Mouse (Mus musculus) cerebellum, adult 18-20 months (tissue): ENCODE results near the gene Pdia5.

Experiments
- DNase-seq, 2 experiments: peaks; one replicate each; pipeline ENCODE4 v3.0.0; 2021

Gene Pdia5

GRCm38 (mm10) chr16:35431608-35432007, 59.1 kb downstream of the Pdia5 start:
- DNase-seq: no peak

DNA sequence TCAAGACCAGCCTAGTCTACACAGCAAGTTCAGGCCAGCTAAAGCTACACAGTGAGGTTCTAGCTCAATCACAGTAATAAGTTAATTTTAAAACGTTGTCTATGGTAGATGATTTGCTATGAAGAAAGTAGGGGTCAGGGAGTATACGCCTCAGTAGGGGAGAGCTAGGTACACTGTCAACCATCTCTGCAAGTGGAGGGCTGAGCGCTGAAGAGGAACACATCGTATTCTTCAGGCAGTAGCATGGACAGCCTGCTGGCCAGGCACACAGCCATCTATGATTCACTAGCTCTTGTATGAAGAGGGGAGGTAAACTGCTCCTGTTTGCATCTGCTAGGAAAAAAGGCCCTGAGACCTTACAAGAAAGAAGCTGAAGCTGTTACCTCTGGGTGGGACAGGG, 65.7 kb downstream of the Pdia5 start:
- DNase-seq: no peak

- peak; percentile 20 to 23 for DNase-seq
These were observed 67.2 kb downstream of the Pdia5 start for GRCm38 (mm10) chr16:35423250-35424139.

- no peak for DNase-seq
These were observed 68.0 kb downstream of the Pdia5 start for GRCm38 (mm10) chr16:35422705-35423104.

DNA sequence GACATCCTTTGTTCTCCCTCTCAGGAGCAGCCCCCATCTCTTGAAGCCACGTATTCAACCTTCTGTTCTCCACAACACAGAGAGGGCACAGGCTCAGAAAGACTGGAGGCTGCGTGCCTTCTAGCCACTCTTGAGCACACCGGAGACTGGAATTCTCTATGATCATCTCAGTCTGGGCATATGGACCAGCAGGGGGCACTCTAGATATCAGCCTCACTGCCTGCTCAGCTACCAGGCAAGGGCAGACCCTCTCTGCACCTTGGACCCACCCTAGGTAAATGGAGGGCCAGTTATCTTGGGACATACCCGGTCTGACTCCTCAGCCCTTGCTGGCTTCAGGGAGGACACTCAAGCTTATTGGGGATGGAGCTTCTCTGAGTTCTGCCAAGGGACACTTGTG, 68.5 kb downstream of the Pdia5 start:
- DNase-seq: peak; percentile 45

DNA sequence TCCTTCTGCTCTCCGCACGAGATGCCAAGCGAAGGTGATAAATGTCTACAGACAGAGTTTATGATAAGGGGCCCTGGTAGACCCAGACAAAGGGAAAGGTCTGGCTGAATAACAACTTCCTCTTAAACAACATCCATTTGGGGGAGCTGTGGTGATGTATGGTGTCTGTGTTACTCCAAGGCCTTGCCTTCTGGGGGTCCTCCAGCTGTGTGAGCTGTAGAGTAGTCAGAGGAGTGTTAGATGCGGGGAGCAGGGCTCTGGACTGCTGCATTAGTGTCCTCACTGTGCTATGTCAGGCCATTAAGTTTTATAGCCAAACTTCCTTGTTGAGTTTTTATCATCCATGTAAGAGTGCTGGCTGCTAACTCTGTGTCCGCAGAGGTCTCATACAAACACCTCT, 76.1 kb downstream of the Pdia5 start:
- no peak for DNase-seq

- DNase-seq: no peak
These were observed 84.0 kb downstream of the Pdia5 start for GRCm38 (mm10) chr16:35406706-35407105.

GRCm38 (mm10) chr16:35406166-35406565, 84.5 kb downstream of the Pdia5 start:
- DNase-seq: no peak

- DNase-seq: no peak
These were observed 85.2 kb downstream of the Pdia5 start for GRCm38 (mm10) chr16:35405348-35406080.

GRCm38 (mm10) chr16:35404864-35405263, 85.8 kb downstream of the Pdia5 start:
- DNase-seq: no peak

- DNase-seq: no peak
These were observed 86.8 kb downstream of the Pdia5 start for GRCm38 (mm10) chr16:35403891-35404290.

DNA sequence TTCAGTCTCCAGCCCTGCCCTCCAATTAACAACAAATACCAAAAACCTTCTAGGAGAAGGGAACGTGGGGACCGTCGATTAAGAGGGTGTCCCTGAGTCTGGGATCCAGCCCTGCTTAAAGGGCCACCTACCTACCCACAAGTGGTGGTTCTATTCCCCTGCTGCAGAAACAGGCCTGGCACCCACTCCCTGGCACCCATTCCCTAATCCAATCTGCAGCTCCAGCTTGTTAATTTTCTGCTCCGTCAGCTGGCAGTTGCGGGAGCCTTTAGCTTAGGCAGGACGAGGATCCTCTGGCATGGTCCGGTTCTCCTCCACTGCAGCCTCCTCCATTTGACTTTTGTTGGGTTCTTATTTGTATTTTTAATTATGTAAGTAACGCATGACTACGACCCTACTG, 87.3 kb downstream of the Pdia5 start:
- no peak for DNase-seq

DNA sequence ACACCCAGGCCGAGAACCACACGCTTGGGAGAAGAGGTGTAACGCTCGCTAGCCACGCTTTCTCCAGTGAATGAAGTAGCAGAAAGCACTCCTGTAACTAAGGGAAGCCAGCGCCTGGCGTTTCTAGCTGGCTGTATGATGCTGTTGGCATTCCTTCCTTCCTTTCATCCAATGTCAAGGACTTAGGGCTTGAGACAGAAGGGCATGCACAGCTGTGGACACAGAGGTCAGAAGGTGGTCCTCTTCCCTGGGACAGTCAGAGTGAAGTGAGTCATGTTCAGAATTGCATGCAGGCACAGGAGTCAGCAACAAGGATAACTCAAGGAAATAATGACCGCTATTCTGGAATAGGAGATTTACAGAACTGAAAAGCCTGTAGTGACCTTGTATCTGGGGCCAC, 97.9 kb downstream of the Pdia5 start:
- no peak for DNase-seq

GRCm38 (mm10) chr16:35385654-35386053, 105.0 kb downstream of the Pdia5 start:
- DNase-seq: no peak

GRCm38 (mm10) chr16:35380048-35380447, 110.6 kb downstream of the Pdia5 start:
- no peak for DNase-seq

DNA sequence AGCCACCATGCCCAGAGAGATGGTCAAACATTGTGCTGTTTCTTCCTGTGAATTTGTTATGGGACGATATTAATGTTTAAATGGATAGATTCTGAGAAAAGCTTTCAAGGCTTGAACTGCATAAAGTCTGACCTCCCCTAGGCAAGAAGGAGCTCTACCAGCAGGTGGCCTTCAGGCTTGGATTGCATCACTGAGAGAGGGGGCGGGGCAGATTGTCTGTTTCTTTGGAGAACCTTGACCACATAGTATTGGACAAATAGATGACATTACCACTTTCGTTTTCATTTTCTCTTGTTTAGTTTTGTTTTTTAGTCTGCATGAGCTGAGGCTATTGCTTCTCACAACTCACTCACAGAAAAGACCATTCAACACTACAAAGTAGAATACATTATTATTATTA, 111.3 kb downstream of the Pdia5 start:
- no peak for DNase-seq

- DNase-seq: no peak
These were observed 126.6 kb downstream of the Pdia5 start for GRCm38 (mm10) chr16:35364063-35364428.

- peak; percentile 97 for DNase-seq
These were observed 127.3 kb downstream of the Pdia5 start, which contains the start of gene Sec22a for GRCm38 (mm10) chr16:35363150-35364062. Gene Sec22a, minus strand, starts transcription at chr16:35363918.

GRCm38 (mm10) chr16:35362221-35362620, 128.5 kb downstream of the Pdia5 start:
- DNase-seq: no peak

GRCm38 (mm10) chr16:35360593-35360992, 130.1 kb downstream of the Pdia5 start:
- DNase-seq: peak; percentile 27 to 58

GRCm38 (mm10) chr16:35357449-35357848, 133.2 kb downstream of the Pdia5 start:
- DNase-seq: no peak
